Mouse (Mus musculus): Measurements from ENCODE around the gene Plekhs1. TPM values are rescaled to one million over a fixed set of nuclear protein-coding genes. Genes with fewer than 3 reads are reported as not detected.

The Plekhs1 gene
- polyA plus RNA-seq, 1 experiment from 2014 or later = 1.2 TPM

GRCm38 (mm10) chr19:56466486-56466885 is 5.0 kb downstream of the Plekhs1 start:
- WGBS = 89% methylated on average over 8 of the region's 8 CpGs
- Histone ChIP-seq H3K4me2 (replicated peaks; ENCODE audit: low read depth, low read length) (no peak overlapping the region), H3K27me3 (ENCODE audit: control insufficient read depth, insufficient read depth, low read length) (no peaks in the 10 kb centered on the region), H3K9ac (ENCODE audit: low read depth, low read length) (no peak overlapping the region), H3K27ac (ENCODE audit: low read depth, low read length) (no peak overlapping the region), H3K9me3 (ENCODE audit: control insufficient read depth, low read length) (no peaks in the 10 kb centered on the region), H3K4me1 (ENCODE audit: control insufficient read depth, insufficient read depth, low read length) (no peaks in the 10 kb centered on the region), H3K36me3 (ENCODE audit: control insufficient read depth, insufficient read depth, low read length) (no peaks in the 10 kb centered on the region), H3K4me3 (ENCODE audit: low read length) (no peak overlapping the region)
- no peak for ATAC-seq (ENCODE audit: low FRiP score, low TSS enrichment)

GRCm38 (mm10) chr19:56470286-56471020 is 9.0 kb downstream of the Plekhs1 start:
- ATAC-seq (ENCODE audit: low FRiP score, low TSS enrichment) = no peak
- H3K36me3 ChIP-seq (ENCODE audit: control insufficient read depth, insufficient read depth, low read length) = no peaks in the 10 kb centered on the region
- H3K4me1 ChIP-seq (ENCODE audit: control insufficient read depth, insufficient read depth, low read length) = no peaks in the 10 kb centered on the region
- no peaks in the 10 kb centered on the region for H3K27me3 ChIP-seq (ENCODE audit: control insufficient read depth, insufficient read depth, low read length)
- H3K4me2 ChIP-seq (replicated peaks; ENCODE audit: low read depth, low read length) = no peak overlapping the region
- WGBS = 83% methylated on average over 14 of the region's 14 CpGs
- no peak overlapping the region for H3K4me3 ChIP-seq (ENCODE audit: low read length)
- H3K9me3 ChIP-seq (ENCODE audit: control insufficient read depth, low read length) = no peaks in the 10 kb centered on the region
- H3K27ac ChIP-seq (ENCODE audit: low read depth, low read length) = no peak overlapping the region
- H3K9ac ChIP-seq (ENCODE audit: low read depth, low read length) = no peak overlapping the region

GRCm38 (mm10) chr19:56471934-56472333 is 10.5 kb downstream of the Plekhs1 start:
- WGBS = 84% methylated on average over 10 of the region's 10 CpGs
- no peak overlapping the region for H3K4me3 ChIP-seq (ENCODE audit: low read length)
- no peak for ATAC-seq (ENCODE audit: low FRiP score, low TSS enrichment)

GRCm38 (mm10) chr19:56474869-56475550 is 13.6 kb downstream of the Plekhs1 start:
- ATAC-seq (ENCODE audit: low FRiP score, low TSS enrichment) = 0 out of 2 replicates have a peak, but pooled peaks have one; percentile 43
- Histone ChIP-seq H3K27ac (ENCODE audit: low read depth, low read length) (no peak overlapping the region), H3K4me3 (ENCODE audit: low read length) (no peak overlapping the region), H3K4me1 (ENCODE audit: control insufficient read depth, insufficient read depth, low read length) (no peaks in the 10 kb centered on the region), H3K4me2 (replicated peaks; ENCODE audit: low read depth, low read length) (no peak overlapping the region), H3K9me3 (ENCODE audit: control insufficient read depth, low read length) (no peaks in the 10 kb centered on the region), H3K27me3 (ENCODE audit: control insufficient read depth, insufficient read depth, low read length) (no peaks in the 10 kb centered on the region), H3K36me3 (ENCODE audit: control insufficient read depth, insufficient read depth, low read length) (no peaks in the 10 kb centered on the region), H3K9ac (ENCODE audit: low read depth, low read length) (no peak overlapping the region)
- WGBS = 58% methylated on average over 19 of the region's 19 CpGs

More at GRCm38 (mm10) chr19:56471934-56472333, 10.5 kb downstream of the Plekhs1 start:
- H3K27me3 ChIP-seq (ENCODE audit: control insufficient read depth, insufficient read depth, low read length) = no peaks in the 10 kb centered on the region
- H3K36me3 ChIP-seq (ENCODE audit: control insufficient read depth, insufficient read depth, low read length) = no peaks in the 10 kb centered on the region
- no peaks in the 10 kb centered on the region for H3K9me3 ChIP-seq (ENCODE audit: control insufficient read depth, low read length)
- no peak overlapping the region for H3K27ac ChIP-seq (ENCODE audit: low read depth, low read length)
- no peak overlapping the region for H3K9ac ChIP-seq (ENCODE audit: low read depth, low read length)
- no peak overlapping the region for H3K4me2 ChIP-seq (replicated peaks; ENCODE audit: low read depth, low read length)
- no peaks in the 10 kb centered on the region for H3K4me1 ChIP-seq (ENCODE audit: control insufficient read depth, insufficient read depth, low read length)

GRCm38 (mm10) chr19:56476546-56476945 is 15.1 kb downstream of the Plekhs1 start:
- WGBS = 40% methylated on average over 2 of the region's 2 CpGs
- no peak for ATAC-seq (ENCODE audit: low FRiP score, low TSS enrichment)
- no peaks in the 10 kb centered on the region for H3K36me3 ChIP-seq (ENCODE audit: control insufficient read depth, insufficient read depth, low read length)
- no peaks in the 10 kb centered on the region for H3K9me3 ChIP-seq (ENCODE audit: control insufficient read depth, low read length)
- H3K4me2 ChIP-seq (replicated peaks; ENCODE audit: low read depth, low read length) = no peak overlapping the region
- no peaks in the 10 kb centered on the region for H3K4me1 ChIP-seq (ENCODE audit: control insufficient read depth, insufficient read depth, low read length)
- no peaks in the 10 kb centered on the region for H3K27me3 ChIP-seq (ENCODE audit: control insufficient read depth, insufficient read depth, low read length)
- no peak overlapping the region for H3K27ac ChIP-seq (ENCODE audit: low read depth, low read length)
- no peak overlapping the region for H3K4me3 ChIP-seq (ENCODE audit: low read length)
- no peak overlapping the region for H3K9ac ChIP-seq (ENCODE audit: low read depth, low read length)

GRCm38 (mm10) chr19:56477253-56477652 is 15.8 kb downstream of the Plekhs1 start:
- Histone ChIP-seq H3K27me3 (ENCODE audit: control insufficient read depth, insufficient read depth, low read length) (no peaks in the 10 kb centered on the region), H3K36me3 (ENCODE audit: control insufficient read depth, insufficient read depth, low read length) (no peaks in the 10 kb centered on the region), H3K4me1 (ENCODE audit: control insufficient read depth, insufficient read depth, low read length) (no peaks in the 10 kb centered on the region), H3K27ac (ENCODE audit: low read depth, low read length) (no peak overlapping the region), H3K9ac (ENCODE audit: low read depth, low read length) (no peak overlapping the region), H3K9me3 (ENCODE audit: control insufficient read depth, low read length) (no peaks in the 10 kb centered on the region), H3K4me2 (replicated peaks; ENCODE audit: low read depth, low read length) (no peak overlapping the region), H3K4me3 (ENCODE audit: low read length) (no peak overlapping the region)
- 90% methylated on average over 5 of the region's 5 CpGs for WGBS
- no peak for ATAC-seq (ENCODE audit: low FRiP score, low TSS enrichment)

GRCm38 (mm10) chr19:56477832-56478231 is 16.4 kb downstream of the Plekhs1 start:
- no peaks in the 10 kb centered on the region for H3K27me3 ChIP-seq (ENCODE audit: control insufficient read depth, insufficient read depth, low read length)
- H3K4me2 ChIP-seq (replicated peaks; ENCODE audit: low read depth, low read length) = no peak overlapping the region
- H3K4me1 ChIP-seq (ENCODE audit: control insufficient read depth, insufficient read depth, low read length) = no peaks in the 10 kb centered on the region
- H3K9ac ChIP-seq (ENCODE audit: low read depth, low read length) = no peak overlapping the region
- no peak overlapping the region for H3K27ac ChIP-seq (ENCODE audit: low read depth, low read length)
- H3K36me3 ChIP-seq (ENCODE audit: control insufficient read depth, insufficient read depth, low read length) = no peaks in the 10 kb centered on the region
- no peak for ATAC-seq (ENCODE audit: low FRiP score, low TSS enrichment)
- H3K4me3 ChIP-seq (ENCODE audit: low read length) = no peak overlapping the region
- WGBS = 58% methylated on average over 3 of the region's 3 CpGs
- no peaks in the 10 kb centered on the region for H3K9me3 ChIP-seq (ENCODE audit: control insufficient read depth, low read length)

- no peak for ATAC-seq (ENCODE audit: low FRiP score, low TSS enrichment)
- H3K4me1 ChIP-seq (ENCODE audit: control insufficient read depth, insufficient read depth, low read length) = peaks cover 12% of the 10 kb centered on the region; the same call in 1 of the 2 replicates
- H3K36me3 ChIP-seq (ENCODE audit: control insufficient read depth, insufficient read depth, low read length) = no peaks in the 10 kb centered on the region
- no peak overlapping the region for H3K9ac ChIP-seq (ENCODE audit: low read depth, low read length)
- no peak overlapping the region for H3K4me3 ChIP-seq (ENCODE audit: low read length)
- no peak overlapping the region for H3K27ac ChIP-seq (ENCODE audit: low read depth, low read length)
- no peaks in the 10 kb centered on the region for H3K9me3 ChIP-seq (ENCODE audit: control insufficient read depth, low read length)
- no peak overlapping the region for H3K4me2 ChIP-seq (replicated peaks; ENCODE audit: low read depth, low read length)
- H3K27me3 ChIP-seq (ENCODE audit: control insufficient read depth, insufficient read depth, low read length) = no peaks in the 10 kb centered on the region
- 31% methylated on average over 13 of the region's 13 CpGs for WGBS
Observed at GRCm38 (mm10) chr19:56484630-56485375, 23.4 kb downstream of the Plekhs1 start.
